Mouse (Mus musculus) neural tube, embryonic 14.5 days (tissue): ENCODE measurements around the gene Tspan11. TPM values are rescaled to one million over a fixed set of nuclear protein-coding genes. Genes with fewer than 3 reads are reported as not detected.
A peak's percentile ranks its signal among the peaks of the same experiment; 100 is the strongest.

Experiments used
- ATAC-seq: fragments of 200-750 bp; cut with Nextera tagmentation; 2 replicates; pipeline ENCODE4 v1.8.0; 2017; ENCODE audit warnings: low read depth, mild to moderate bottlenecking, moderate TSS enrichment, moderate library complexity
- H3K27ac ChIP-seq: fragments of 300-500 bp; sonication (generic); 2 replicates; pipeline ENCODE4 v1.5.1; 2014; ENCODE audit warnings: low read depth, mild to moderate bottlenecking, control low read depth, low read length, moderate library complexity, mixed read lengths
- H3K27me3 ChIP-seq: fragments of 300-500 bp; sonication (generic); 2 replicates; pipeline ENCODE4 v1.6.1; 2014; ENCODE audit warnings: low read length; ENCODE audit not compliant: control insufficient read depth, insufficient read depth
- H3K36me3 ChIP-seq: fragments of 300-500 bp; sonication (generic); 2 replicates; pipeline ENCODE4 v1.6.1; 2014; ENCODE audit warnings: low read length, mixed read lengths; ENCODE audit not compliant: control insufficient read depth, insufficient read depth
- H3K4me1 ChIP-seq: fragments of 300-500 bp; sonication (generic); 2 replicates; pipeline ENCODE4 v1.6.1; 2014; ENCODE audit warnings: low read length; ENCODE audit not compliant: control insufficient read depth, insufficient read depth
- H3K4me2 ChIP-seq: fragments of 300-500 bp; sonication (generic); 2 replicates; pipeline ENCODE4 v1.6.1; 2014; ENCODE audit warnings: mild to moderate bottlenecking, low read depth, low read length, control low read depth
- H3K4me3 ChIP-seq: fragments of 300-500 bp; sonication (generic); 2 replicates; pipeline ENCODE4 v1.5.1; 2014; ENCODE audit warnings: low read depth, low read length, control low read depth, mixed read lengths
- H3K9ac ChIP-seq: fragments of 300-500 bp; sonication (generic); replicated peaks from 2 replicates; pipeline ENCODE4 v1.6.1; 2014; ENCODE audit warnings: low read depth, mild to moderate bottlenecking, control low read depth, low read length, mixed read lengths
- H3K9me3 ChIP-seq: fragments of 300-500 bp; sonication (generic); 2 replicates; pipeline ENCODE4 v1.6.1; 2016; ENCODE audit warnings: low read length; ENCODE audit not compliant: control insufficient read depth
- WGBS: fragments of 180-500 bp; shearing (Covaris S2); extraction: QIAGEN DNeasy Blood & Tissue Kit; methylation state at CpG from one replicate; pipeline ENCODE4 v1.1.7; 2014; 5-methylcytosine and 5-hydroxymethylcytosine counted together
- polyA plus RNA-seq: library from polyadenylated mRNA; unstranded; fragments of >200 nt; fragmentation: Nextera tagmentation; extraction: Ambion mirVana; gene quantifications from 2 replicates; pipeline ENCODE4 v1.2.1, GENCODE M21; 2014

Gene Tspan11
- polyA plus RNA-seq, 1 experiment from 2014 or later: 4.0 TPM

- Histone ChIP-seq H3K27ac (no peak overlapping the region), H3K36me3 (no peaks in the 10 kb centered on the region), H3K9me3 (no peaks in the 10 kb centered on the region), H3K27me3 (no peaks in the 10 kb centered on the region), H3K4me1 (peaks cover 29% of the 10 kb centered on the region), H3K4me3 (no peak overlapping the region), H3K4me2 (no peak overlapping the region), H3K9ac (no peak overlapping the region)
- ATAC-seq: no peak
- WGBS: 95% methylated on average over 5 of the region's 5 CpGs
Observed at GRCm38 (mm10) chr6:127979831-127980230, 92.4 kb downstream of the Tspan11 start.

GRCm38 (mm10) chr6:127980381-127981045 lies 93.1 kb downstream of the Tspan11 start:
- Histone ChIP-seq H3K4me2 (no peak overlapping the region), H3K4me1 (peaks cover 35% of the 10 kb centered on the region), H3K9ac (no peak overlapping the region), H3K36me3 (no peaks in the 10 kb centered on the region), H3K27ac (no peak overlapping the region), H3K4me3 (no peak overlapping the region), H3K27me3 (no peaks in the 10 kb centered on the region), H3K9me3 (no peaks in the 10 kb centered on the region)
- WGBS: 45% methylated on average over 11 of the region's 11 CpGs
- ATAC-seq: no peak

- WGBS: 56% methylated on average over 8 of the region's 8 CpGs
- Histone ChIP-seq H3K4me2 (no peak overlapping the region), H3K9ac (no peak overlapping the region), H3K4me3 (no peak overlapping the region), H3K4me1 (peaks cover 39% of the 10 kb centered on the region), H3K36me3 (no peaks in the 10 kb centered on the region), H3K27ac (no peak overlapping the region), H3K27me3 (no peaks in the 10 kb centered on the region), H3K9me3 (no peaks in the 10 kb centered on the region)
- no peak for ATAC-seq
Observed at GRCm38 (mm10) chr6:127981176-127981575, 93.8 kb downstream of the Tspan11 start.

- Histone ChIP-seq H3K4me3 (no peak overlapping the region), H3K9ac (no peak overlapping the region), H3K27me3 (no peaks in the 10 kb centered on the region), H3K36me3 (no peaks in the 10 kb centered on the region), H3K9me3 (no peaks in the 10 kb centered on the region), H3K27ac (no peak overlapping the region), H3K4me1 (peaks cover 19% of the 10 kb centered on the region), H3K4me2 (no peak overlapping the region)
- WGBS: 72% methylated on average over 9 of the region's 9 CpGs
- no peak for ATAC-seq
Observed at GRCm38 (mm10) chr6:127986357-127986756, 99.0 kb downstream of the Tspan11 start.

DNA sequence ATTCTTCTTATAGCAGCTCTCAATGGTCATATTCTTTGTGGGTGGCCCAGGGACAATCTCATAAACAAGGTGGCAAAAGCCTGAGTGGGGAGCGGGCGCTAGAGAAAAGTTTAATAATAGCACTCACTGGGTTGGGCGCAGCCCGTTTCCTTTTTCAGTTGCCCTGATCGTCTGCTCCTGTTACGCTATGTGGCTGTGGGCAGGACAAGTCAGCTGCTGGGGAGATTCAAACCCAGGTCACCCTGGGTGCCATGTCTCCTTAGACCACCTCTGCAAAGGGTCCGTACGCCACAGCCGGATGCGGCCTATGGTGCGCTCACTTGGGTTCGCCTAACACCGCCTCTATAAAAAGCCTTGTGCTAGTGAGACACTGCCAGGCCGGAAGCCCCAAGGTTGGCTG lies 100.0 kb downstream of the Tspan11 start:
- ATAC-seq: no peak
- Histone ChIP-seq H3K4me2 (no peak overlapping the region), H3K36me3 (no peaks in the 10 kb centered on the region), H3K27me3 (no peaks in the 10 kb centered on the region), H3K27ac (no peak overlapping the region), H3K9ac (no peak overlapping the region), H3K4me1 (peaks cover 19% of the 10 kb centered on the region), H3K9me3 (no peaks in the 10 kb centered on the region), H3K4me3 (no peak overlapping the region)
- 89% methylated on average over 14 of the region's 14 CpGs for WGBS

GRCm38 (mm10) chr6:127988944-127989494 lies 101.6 kb downstream of the Tspan11 start:
- H3K4me1 ChIP-seq: peaks cover 19% of the 10 kb centered on the region
- no peaks in the 10 kb centered on the region for H3K27me3 ChIP-seq
- no peak overlapping the region for H3K4me2 ChIP-seq
- no peaks in the 10 kb centered on the region for H3K9me3 ChIP-seq
- no peak overlapping the region for H3K4me3 ChIP-seq
- no peak overlapping the region for H3K27ac ChIP-seq
- H3K36me3 ChIP-seq: no peaks in the 10 kb centered on the region
- no peak for ATAC-seq
- H3K9ac ChIP-seq: no peak overlapping the region
- WGBS: 64% methylated on average over 12 of the region's 12 CpGs

DNA sequence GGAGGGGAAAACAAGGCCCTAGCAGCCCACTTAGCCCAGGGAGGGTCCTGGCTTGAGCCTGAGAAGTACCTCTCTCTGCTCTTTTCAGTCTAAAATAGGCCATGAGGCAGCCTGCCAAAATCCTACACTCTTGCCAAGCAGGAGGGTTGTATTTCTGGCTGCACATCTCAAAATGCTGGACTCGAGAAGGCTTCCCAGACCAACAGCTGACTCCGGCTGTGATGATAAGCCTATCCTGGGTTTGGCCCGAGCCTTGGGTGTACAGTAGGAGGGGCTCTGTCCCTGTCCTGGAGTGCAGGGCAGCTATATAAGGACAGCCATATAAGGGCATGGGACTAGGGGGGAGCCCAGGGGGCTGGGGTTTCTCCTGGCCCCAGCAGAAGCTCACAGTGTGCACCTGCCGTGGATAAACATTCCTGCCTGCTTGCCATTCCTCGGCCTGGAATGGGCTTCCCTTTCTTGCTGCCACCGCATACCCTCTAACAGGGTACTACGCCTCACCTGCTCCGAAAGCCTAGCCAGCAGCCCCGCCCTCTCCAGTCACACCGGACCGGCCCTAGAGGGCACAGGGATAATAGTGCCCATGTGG lies 102.3 kb downstream of the Tspan11 start:
- Histone ChIP-seq H3K27ac (no peak overlapping the region), H3K4me3 (no peak overlapping the region), H3K4me1 (peaks cover 19% of the 10 kb centered on the region), H3K27me3 (no peaks in the 10 kb centered on the region), H3K36me3 (no peaks in the 10 kb centered on the region), H3K4me2 (no peak overlapping the region), H3K9ac (no peak overlapping the region), H3K9me3 (no peaks in the 10 kb centered on the region)
- WGBS: 76% methylated on average over 11 of the region's 11 CpGs
- peak; percentile 35; the same call in 1 of the 2 replicates for ATAC-seq

GRCm38 (mm10) chr6:127991509-127992176 lies 104.3 kb downstream of the Tspan11 start:
- Histone ChIP-seq H3K4me3 (no peak overlapping the region), H3K36me3 (no peaks in the 10 kb centered on the region), H3K9ac (no peak overlapping the region), H3K27me3 (no peaks in the 10 kb centered on the region), H3K4me1 (peaks cover 9% of the 10 kb centered on the region), H3K27ac (no peak overlapping the region), H3K4me2 (no peak overlapping the region), H3K9me3 (no peaks in the 10 kb centered on the region)
- no peak for ATAC-seq
- WGBS: 91% methylated on average over 11 of the region's 11 CpGs

- no peak for ATAC-seq
- H3K4me1 ChIP-seq: peaks cover 9% of the 10 kb centered on the region
- no peaks in the 10 kb centered on the region for H3K9me3 ChIP-seq
- 86% methylated on average over 8 of the region's 8 CpGs for WGBS
- no peak overlapping the region for H3K27ac ChIP-seq
- H3K4me3 ChIP-seq: no peak overlapping the region
- no peaks in the 10 kb centered on the region for H3K36me3 ChIP-seq
- H3K4me2 ChIP-seq: no peak overlapping the region
- no peak overlapping the region for H3K9ac ChIP-seq
- H3K27me3 ChIP-seq: no peaks in the 10 kb centered on the region
Observed at GRCm38 (mm10) chr6:127992993-127993392, 105.6 kb downstream of the Tspan11 start.
